Mouse (Mus musculus): Measurements from ENCODE around the gene BC004004. TPM values are rescaled to one million over a fixed set of nuclear protein-coding genes. Genes with fewer than 3 reads are reported as not detected.

The BC004004 gene
- polyA plus RNA-seq, 1 experiment: 120 TPM

GRCm38 (mm10) chr17:29281541-29281940 is 13.0 kb downstream of the BC004004 start:
- TF ChIP-seq CEBPB (IDR thresholded peaks at IDR 0.05; ENCODE audit: insufficient read depth, poor library complexity, severe bottlenecking) (no peak), MYOD1 (IDR thresholded peaks at IDR 0.05; ENCODE audit: control insufficient read depth in 1 of 3, insufficient read length in 2 of 3, low read depth in 2 of 3) (no peak), TCF12 (IDR thresholded peaks at IDR 0.05; ENCODE audit: insufficient read depth, poor library complexity, severe bottlenecking) (no peak), REST (IDR thresholded peaks at IDR 0.05; ENCODE audit: insufficient read depth, insufficient read length) (no peak), MAX (IDR thresholded peaks at IDR 0.05; ENCODE audit: low read depth) (no peak), POLR2AphosphoS2 (IDR thresholded peaks at IDR 0.05; ENCODE audit: insufficient read length, low read depth) (no peak), USF1 (IDR thresholded peaks at IDR 0.05; ENCODE audit: low read depth) (no peak), MYOG (IDR thresholded peaks at IDR 0.05; ENCODE audit: control insufficient read depth in 1 of 3, insufficient read depth in 1 of 3, insufficient read length in 2 of 3, low read depth in 2 of 3) (no peak), SRF (IDR thresholded peaks at IDR 0.05; ENCODE audit: control insufficient read depth, insufficient read length, low read depth) (no peak), TCF3 (IDR thresholded peaks at IDR 0.05; ENCODE audit: insufficient read length, low read depth) (no peak), E2F4 (IDR thresholded peaks at IDR 0.05; ENCODE audit: insufficient read depth) (no peak), POLR2A (IDR thresholded peaks at IDR 0.05; ENCODE audit: insufficient read length, low read depth) (no peak)
- no peaks in the 10 kb centered on the region for H3K79me2 ChIP-seq (ENCODE audit: control insufficient read depth, insufficient read depth)
- H3K36me3 ChIP-seq (ENCODE audit: control insufficient read depth, insufficient read depth): no peaks in the 10 kb centered on the region
- H3K4me2 ChIP-seq (ENCODE audit: low read depth): no peak overlapping the region
- no peak overlapping the region for H3ac ChIP-seq (ENCODE audit: control insufficient read depth, insufficient read length)
- H3K27me3 ChIP-seq (ENCODE audit: control insufficient read depth, insufficient read depth, insufficient read length): no peaks in the 10 kb centered on the region
- no peak overlapping the region for H3K4me3 ChIP-seq

- Histone ChIP-seq H3K36me3 (ENCODE audit: control insufficient read depth, insufficient read depth) (no peaks in the 10 kb centered on the region), H3ac (ENCODE audit: control insufficient read depth, insufficient read length) (no peak overlapping the region), H3K4me2 (ENCODE audit: low read depth) (no peak overlapping the region), H3K79me2 (ENCODE audit: control insufficient read depth, insufficient read depth) (no peaks in the 10 kb centered on the region), H3K4me3 (no peak overlapping the region), H3K27me3 (ENCODE audit: control insufficient read depth, insufficient read depth, insufficient read length) (no peaks in the 10 kb centered on the region)
- TF ChIP-seq USF1 (IDR thresholded peaks at IDR 0.05; ENCODE audit: low read depth) (no peak), CEBPB (IDR thresholded peaks at IDR 0.05; ENCODE audit: insufficient read depth, poor library complexity, severe bottlenecking) (no peak), TCF12 (IDR thresholded peaks at IDR 0.05; ENCODE audit: insufficient read depth, poor library complexity, severe bottlenecking) (no peak), MYOD1 (IDR thresholded peaks at IDR 0.05; ENCODE audit: control insufficient read depth in 1 of 3, insufficient read length in 2 of 3, low read depth in 2 of 3) (no peak), POLR2AphosphoS2 (IDR thresholded peaks at IDR 0.05; ENCODE audit: insufficient read length, low read depth) (no peak), MAX (IDR thresholded peaks at IDR 0.05; ENCODE audit: low read depth) (no peak), POLR2A (IDR thresholded peaks at IDR 0.05; ENCODE audit: insufficient read length, low read depth) (no peak), REST (IDR thresholded peaks at IDR 0.05; ENCODE audit: insufficient read depth, insufficient read length) (no peak), E2F4 (IDR thresholded peaks at IDR 0.05; ENCODE audit: insufficient read depth) (no peak), SRF (IDR thresholded peaks at IDR 0.05; ENCODE audit: control insufficient read depth, insufficient read length, low read depth) (no peak), TCF3 (IDR thresholded peaks at IDR 0.05; ENCODE audit: insufficient read length, low read depth) (no peak), MYOG (IDR thresholded peaks at IDR 0.05; ENCODE audit: control insufficient read depth in 1 of 3, insufficient read depth in 1 of 3, insufficient read length in 2 of 3, low read depth in 2 of 3) (no peak)
Measured at GRCm38 (mm10) chr17:29282216-29282952, 13.8 kb downstream of the BC004004 start.

- no peaks in the 10 kb centered on the region for H3K79me2 ChIP-seq (ENCODE audit: control insufficient read depth, insufficient read depth)
- H3K27me3 ChIP-seq (ENCODE audit: control insufficient read depth, insufficient read depth, insufficient read length): no peaks in the 10 kb centered on the region
- H3K4me3 ChIP-seq: no peak overlapping the region
- H3ac ChIP-seq (ENCODE audit: control insufficient read depth, insufficient read length): no peak overlapping the region
- H3K36me3 ChIP-seq (ENCODE audit: control insufficient read depth, insufficient read depth): no peaks in the 10 kb centered on the region
- H3K4me2 ChIP-seq (ENCODE audit: low read depth): no peak overlapping the region
- no peak for TF ChIP-seq MYOG (IDR thresholded peaks at IDR 0.05; ENCODE audit: control insufficient read depth in 1 of 3, insufficient read depth in 1 of 3, insufficient read length in 2 of 3, low read depth in 2 of 3)
- no peak for TF ChIP-seq MAX (IDR thresholded peaks at IDR 0.05; ENCODE audit: low read depth)
- no peak for TF ChIP-seq POLR2AphosphoS2 (IDR thresholded peaks at IDR 0.05; ENCODE audit: insufficient read length, low read depth)
- TF ChIP-seq MYOD1 (IDR thresholded peaks at IDR 0.05; ENCODE audit: control insufficient read depth in 1 of 3, insufficient read length in 2 of 3, low read depth in 2 of 3): no peak
- no peak for TF ChIP-seq E2F4 (IDR thresholded peaks at IDR 0.05; ENCODE audit: insufficient read depth)
- TF ChIP-seq REST (IDR thresholded peaks at IDR 0.05; ENCODE audit: insufficient read depth, insufficient read length): no peak
Measured at GRCm38 (mm10) chr17:29291793-29292192, 23.2 kb downstream of the BC004004 start.

GRCm38 (mm10) chr17:29292996-29293395 is 24.4 kb downstream of the BC004004 start:
- no peaks in the 10 kb centered on the region for H3K36me3 ChIP-seq (ENCODE audit: control insufficient read depth, insufficient read depth)
- no peak overlapping the region for H3K4me3 ChIP-seq

More at GRCm38 (mm10) chr17:29292996-29293395, 24.4 kb downstream of the BC004004 start:
- no peak overlapping the region for H3ac ChIP-seq (ENCODE audit: control insufficient read depth, insufficient read length)
- TF ChIP-seq CEBPB (IDR thresholded peaks at IDR 0.05; ENCODE audit: insufficient read depth, poor library complexity, severe bottlenecking) (no peak), E2F4 (IDR thresholded peaks at IDR 0.05; ENCODE audit: insufficient read depth) (no peak), MYOG (IDR thresholded peaks at IDR 0.05; ENCODE audit: control insufficient read depth in 1 of 3, insufficient read depth in 1 of 3, insufficient read length in 2 of 3, low read depth in 2 of 3) (no peak), REST (IDR thresholded peaks at IDR 0.05; ENCODE audit: insufficient read depth, insufficient read length) (no peak)
- no peaks in the 10 kb centered on the region for H3K27me3 ChIP-seq (ENCODE audit: control insufficient read depth, insufficient read depth, insufficient read length)
- H3K4me2 ChIP-seq (ENCODE audit: low read depth): no peak overlapping the region
- no peaks in the 10 kb centered on the region for H3K79me2 ChIP-seq (ENCODE audit: control insufficient read depth, insufficient read depth)
